Mouse (Mus musculus): ENCODE results near the gene Ficd. TPM values are rescaled to one million over a fixed set of nuclear protein-coding genes. Genes with fewer than 3 reads are reported as not detected.

Ficd gene
- polyA plus RNA-seq, 1 experiment: 3.4 TPM

GRCm38 (mm10) chr5:113719221-113719661 is 16.4 kb upstream of the Ficd start:
- H3K9ac ChIP-seq (ENCODE audit: low read depth, poor library complexity, severe bottlenecking): no peak overlapping the region
- H3K36me3 ChIP-seq (ENCODE audit: control insufficient read depth, insufficient read depth, low read length, poor library complexity, severe bottlenecking): no peaks in the 10 kb centered on the region
- no peak overlapping the region for H3K4me3 ChIP-seq (ENCODE audit: low read depth, low read length)
- H3K27me3 ChIP-seq (ENCODE audit: control insufficient read depth, insufficient read depth, low read length, poor library complexity, severe bottlenecking): no peaks in the 10 kb centered on the region
- H3K9me3 ChIP-seq (replicated peaks; ENCODE audit: control insufficient read depth, insufficient read depth, low read length, poor library complexity, severe bottlenecking): no peaks in the 10 kb centered on the region
- H3K4me1 ChIP-seq (ENCODE audit: control insufficient read depth, insufficient read depth, low read length): peaks cover 9% of the 10 kb centered on the region
- TF ChIP-seq POLR2A (IDR thresholded peaks at IDR 0.05; ENCODE audit: insufficient read depth, low read length): no peak
- no peak for TF ChIP-seq CTCF (IDR thresholded peaks at IDR 0.05; ENCODE audit: low read depth, low read length)
- no peak for TF ChIP-seq EP300 (IDR thresholded peaks at IDR 0.05; ENCODE audit: insufficient read depth, low read depth, low read length)
- no peak overlapping the region for H3K27ac ChIP-seq (ENCODE audit: insufficient read depth, low read length)

DNA sequence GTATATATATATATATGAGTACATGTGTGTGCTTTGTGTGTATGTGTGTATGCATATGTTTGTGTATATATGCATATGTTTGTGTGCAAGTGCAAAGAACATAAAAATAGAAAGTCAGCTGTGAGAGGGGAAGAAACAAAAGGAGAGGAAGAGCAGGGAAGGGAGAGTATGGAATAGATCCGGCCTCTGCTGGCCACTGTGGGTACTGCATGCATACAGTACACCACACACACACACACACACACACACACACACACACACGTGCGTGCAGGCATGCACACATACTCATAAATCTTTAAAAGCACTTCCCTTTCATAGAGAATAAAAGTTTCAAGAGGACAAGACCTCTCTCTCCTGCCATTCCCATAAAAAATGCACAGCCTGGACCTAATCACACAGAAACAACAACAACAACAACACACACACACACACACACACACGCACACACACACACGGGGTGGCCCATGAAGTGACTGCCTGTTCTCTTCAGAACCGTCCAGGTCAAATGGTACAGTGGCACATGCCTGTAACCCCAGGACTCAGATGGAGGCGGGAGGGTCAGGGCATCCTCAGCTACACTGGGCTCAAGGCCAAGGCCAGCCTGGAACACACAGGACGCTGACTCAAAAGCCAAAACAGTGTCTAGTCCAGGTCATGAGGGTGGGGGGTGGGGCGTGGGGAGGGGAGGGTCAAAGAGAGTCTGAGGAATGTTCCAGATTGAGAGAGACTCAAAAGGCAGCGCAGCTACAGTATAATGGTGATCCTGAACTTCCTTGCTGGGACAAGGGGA is 13.2 kb upstream of the Ficd start:
- H3K9ac ChIP-seq (ENCODE audit: low read depth, poor library complexity, severe bottlenecking): no peak overlapping the region
- H3K27me3 ChIP-seq (ENCODE audit: control insufficient read depth, insufficient read depth, low read length, poor library complexity, severe bottlenecking): no peaks in the 10 kb centered on the region
- H3K4me1 ChIP-seq (ENCODE audit: control insufficient read depth, insufficient read depth, low read length): peaks cover 9% of the 10 kb centered on the region
- no peaks in the 10 kb centered on the region for H3K9me3 ChIP-seq (replicated peaks; ENCODE audit: control insufficient read depth, insufficient read depth, low read length, poor library complexity, severe bottlenecking)
- TF ChIP-seq EP300 (IDR thresholded peaks at IDR 0.05; ENCODE audit: insufficient read depth, low read depth, low read length) (no peak), POLR2A (IDR thresholded peaks at IDR 0.05; ENCODE audit: insufficient read depth, low read length) (no peak), CTCF (IDR thresholded peaks at IDR 0.05; ENCODE audit: low read depth, low read length) (peak; percentile 27)
- H3K27ac ChIP-seq (ENCODE audit: insufficient read depth, low read length): no peak overlapping the region
- no peak overlapping the region for H3K4me3 ChIP-seq (ENCODE audit: low read depth, low read length)
- H3K36me3 ChIP-seq (ENCODE audit: control insufficient read depth, insufficient read depth, low read length, poor library complexity, severe bottlenecking): no peaks in the 10 kb centered on the region

DNA sequence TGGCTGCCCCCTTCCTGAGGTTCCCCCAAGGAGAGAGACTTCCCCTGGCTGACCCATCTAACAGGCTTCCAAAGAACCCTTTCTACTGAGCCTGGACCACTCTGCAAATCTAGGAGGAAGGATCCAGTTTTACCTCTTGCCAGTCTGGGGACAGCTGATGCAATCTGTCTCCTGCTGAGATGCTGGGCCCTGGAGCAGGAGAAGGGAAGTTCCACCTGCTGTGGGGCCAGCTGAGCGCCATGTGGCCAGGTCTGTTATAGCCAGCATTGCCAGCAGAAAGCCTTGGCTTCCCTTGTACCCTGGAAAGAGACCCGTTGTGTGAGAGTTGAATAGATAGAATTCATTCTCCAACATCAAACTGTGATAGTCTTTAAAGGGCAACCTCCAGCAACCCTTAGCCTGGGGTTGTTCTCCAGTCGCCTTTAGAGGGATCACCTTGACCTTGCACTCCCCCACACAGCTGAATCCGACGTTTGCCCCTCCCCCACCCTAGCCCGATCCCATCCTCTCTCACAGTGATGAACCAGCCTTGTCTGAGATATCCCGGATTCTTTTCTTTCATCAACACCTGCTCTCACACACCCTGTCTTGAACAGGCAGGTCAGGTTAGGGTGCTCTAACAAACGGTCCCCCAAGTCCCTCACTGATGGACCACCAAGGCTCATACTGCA is 11.9 kb upstream of the Ficd start:
- H3K9ac ChIP-seq (ENCODE audit: low read depth, poor library complexity, severe bottlenecking): no peak overlapping the region
- peak overlapping the region; percentile 59 for H3K27ac ChIP-seq (ENCODE audit: insufficient read depth, low read length)
- no peaks in the 10 kb centered on the region for H3K27me3 ChIP-seq (ENCODE audit: control insufficient read depth, insufficient read depth, low read length, poor library complexity, severe bottlenecking)
- no peaks in the 10 kb centered on the region for H3K9me3 ChIP-seq (replicated peaks; ENCODE audit: control insufficient read depth, insufficient read depth, low read length, poor library complexity, severe bottlenecking)
- no peaks in the 10 kb centered on the region for H3K36me3 ChIP-seq (ENCODE audit: control insufficient read depth, insufficient read depth, low read length, poor library complexity, severe bottlenecking)
- 0 out of 2 replicates have a peak overlapping the region, but pooled peaks have one; percentile 6 for H3K4me3 ChIP-seq (ENCODE audit: low read depth, low read length)
- peaks cover 9% of the 10 kb centered on the region for H3K4me1 ChIP-seq (ENCODE audit: control insufficient read depth, insufficient read depth, low read length)
- TF ChIP-seq POLR2A (IDR thresholded peaks at IDR 0.05; ENCODE audit: insufficient read depth, low read length) (no peak), EP300 (IDR thresholded peaks at IDR 0.05; ENCODE audit: insufficient read depth, low read depth, low read length) (peak; percentile 64; the same call in 1 of the 2 replicates)

DNA sequence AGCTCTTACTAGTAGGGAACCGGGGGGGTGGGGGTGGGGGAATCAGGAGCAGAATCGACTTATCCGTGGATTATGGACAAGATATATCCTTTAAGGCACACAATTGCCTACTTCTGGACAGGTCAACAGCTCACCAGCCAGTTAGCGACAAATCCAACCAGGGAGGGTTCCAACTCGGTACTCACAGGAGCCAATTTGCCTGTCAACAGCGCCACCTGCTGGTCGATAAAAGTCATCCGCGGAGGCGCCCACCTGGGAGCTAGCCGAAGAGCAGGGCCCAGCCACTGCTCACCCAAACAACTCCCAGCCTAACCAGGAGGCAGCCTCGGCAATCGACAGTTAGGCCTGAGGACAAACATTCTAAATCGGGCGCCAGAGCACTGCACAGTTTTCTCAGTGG is 11.2 kb upstream of the Ficd start, which contains the start of gene 1700069L16Rik:
1700069L16Rik (minus strand) TSS at position 327 of the 400 bp plus-strand sequence.
- Histone ChIP-seq H3K9ac (ENCODE audit: low read depth, poor library complexity, severe bottlenecking) (no peak within 1 kb of the TSS), H3K36me3 (ENCODE audit: control insufficient read depth, insufficient read depth, low read length, poor library complexity, severe bottlenecking) (no peaks in the 10 kb centered on the region), H3K4me3 (ENCODE audit: low read depth, low read length) (0 out of 2 replicates have a peak within 1 kb of the TSS, but pooled peaks have one; percentile 6), H3K4me1 (ENCODE audit: control insufficient read depth, insufficient read depth, low read length) (peaks cover 9% of the 10 kb centered on the region), H3K9me3 (replicated peaks; ENCODE audit: control insufficient read depth, insufficient read depth, low read length, poor library complexity, severe bottlenecking) (no peaks in the 10 kb centered on the region), H3K27ac (ENCODE audit: insufficient read depth, low read length) (peak within 1 kb of the TSS; percentile 59), H3K27me3 (ENCODE audit: control insufficient read depth, insufficient read depth, low read length, poor library complexity, severe bottlenecking) (no peaks in the 10 kb centered on the region)
- no peak for TF ChIP-seq POLR2A (IDR thresholded peaks at IDR 0.05; ENCODE audit: insufficient read depth, low read length)
- peak; percentile 46; the same call in 1 of the 2 replicates for TF ChIP-seq EP300 (IDR thresholded peaks at IDR 0.05; ENCODE audit: insufficient read depth, low read depth, low read length)
- peak; percentile 83 for TF ChIP-seq CTCF (IDR thresholded peaks at IDR 0.05; ENCODE audit: low read depth, low read length)

DNA sequence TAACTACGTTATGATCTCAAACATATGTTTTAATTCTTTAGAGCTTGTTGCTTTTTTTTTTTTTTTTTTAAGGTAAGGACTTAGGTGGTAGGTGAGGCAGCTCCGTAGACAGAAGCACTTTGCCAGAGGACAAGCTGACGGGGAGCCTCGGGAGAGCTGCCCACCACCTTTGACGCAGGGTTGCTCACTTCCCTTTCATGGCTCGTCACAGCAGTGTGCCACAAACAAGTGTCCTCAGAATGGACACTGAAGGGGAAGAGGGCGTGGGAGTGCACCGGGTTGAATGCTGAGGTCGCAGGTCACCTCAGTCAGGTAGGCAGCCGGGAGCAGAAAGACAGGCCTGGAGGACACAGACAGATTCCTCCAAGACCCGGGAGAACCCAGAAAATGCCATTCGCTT is 10.2 kb upstream of the Ficd start:
- no peak overlapping the region for H3K9ac ChIP-seq (ENCODE audit: low read depth, poor library complexity, severe bottlenecking)
- TF ChIP-seq CTCF (IDR thresholded peaks at IDR 0.05; ENCODE audit: low read depth, low read length) (no peak), POLR2A (IDR thresholded peaks at IDR 0.05; ENCODE audit: insufficient read depth, low read length) (no peak), EP300 (IDR thresholded peaks at IDR 0.05; ENCODE audit: insufficient read depth, low read depth, low read length) (no peak)
- peaks cover 9% of the 10 kb centered on the region for H3K4me1 ChIP-seq (ENCODE audit: control insufficient read depth, insufficient read depth, low read length)
- H3K27ac ChIP-seq (ENCODE audit: insufficient read depth, low read length): no peak overlapping the region
- no peaks in the 10 kb centered on the region for H3K27me3 ChIP-seq (ENCODE audit: control insufficient read depth, insufficient read depth, low read length, poor library complexity, severe bottlenecking)
- H3K36me3 ChIP-seq (ENCODE audit: control insufficient read depth, insufficient read depth, low read length, poor library complexity, severe bottlenecking): no peaks in the 10 kb centered on the region
- no peak overlapping the region for H3K4me3 ChIP-seq (ENCODE audit: low read depth, low read length)
- H3K9me3 ChIP-seq (replicated peaks; ENCODE audit: control insufficient read depth, insufficient read depth, low read length, poor library complexity, severe bottlenecking): no peaks in the 10 kb centered on the region

DNA sequence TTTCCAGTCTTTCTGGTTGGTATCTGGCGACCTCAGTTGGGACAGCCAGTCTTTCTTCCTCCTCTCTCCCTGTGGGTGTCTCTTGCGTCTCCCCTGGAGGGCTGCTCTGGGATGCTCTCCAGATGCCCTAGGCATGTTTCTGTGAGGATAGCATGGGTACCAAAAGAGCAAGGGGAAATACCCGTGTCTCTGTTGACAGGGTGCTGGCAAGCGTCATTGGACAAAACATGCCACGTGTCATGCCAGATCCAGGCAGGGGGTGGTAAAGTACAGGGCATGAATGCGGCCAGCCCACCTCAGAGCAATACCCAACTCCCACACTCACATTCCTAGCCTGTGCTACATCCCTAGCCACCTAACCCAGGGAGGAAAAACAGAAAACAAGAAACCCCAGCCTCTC is 9.0 kb upstream of the Ficd start:
- TF ChIP-seq CTCF (IDR thresholded peaks at IDR 0.05; ENCODE audit: low read depth, low read length) (no peak), POLR2A (IDR thresholded peaks at IDR 0.05; ENCODE audit: insufficient read depth, low read length) (no peak), EP300 (IDR thresholded peaks at IDR 0.05; ENCODE audit: insufficient read depth, low read depth, low read length) (no peak)
- peaks cover 9% of the 10 kb centered on the region for H3K4me1 ChIP-seq (ENCODE audit: control insufficient read depth, insufficient read depth, low read length)
- H3K9me3 ChIP-seq (replicated peaks; ENCODE audit: control insufficient read depth, insufficient read depth, low read length, poor library complexity, severe bottlenecking): no peaks in the 10 kb centered on the region
- H3K4me3 ChIP-seq (ENCODE audit: low read depth, low read length): no peak overlapping the region
- no peaks in the 10 kb centered on the region for H3K27me3 ChIP-seq (ENCODE audit: control insufficient read depth, insufficient read depth, low read length, poor library complexity, severe bottlenecking)
- no peak overlapping the region for H3K27ac ChIP-seq (ENCODE audit: insufficient read depth, low read length)
- H3K9ac ChIP-seq (ENCODE audit: low read depth, poor library complexity, severe bottlenecking): no peak overlapping the region
- no peaks in the 10 kb centered on the region for H3K36me3 ChIP-seq (ENCODE audit: control insufficient read depth, insufficient read depth, low read length, poor library complexity, severe bottlenecking)

All from ES-Bruce4 (cell line).